Mouse (Mus musculus) fat pad, adult 2 months (tissue): ENCODE measurements at regions not wholly inside any gene's neighbourhood (a gene's known extent, or its start where the extent isn't known, plus 50 kb on each side); places are given as distances from the start of the nearest gene placed in this dataset.

Source experiments
- DNase-seq: peaks from one replicate; pipeline ENCODE4 v3.0.0-alpha.2; 2011; ENCODE audit warnings: low read depth, low spot score; ENCODE audit errors: extremely low read depth

DNA sequence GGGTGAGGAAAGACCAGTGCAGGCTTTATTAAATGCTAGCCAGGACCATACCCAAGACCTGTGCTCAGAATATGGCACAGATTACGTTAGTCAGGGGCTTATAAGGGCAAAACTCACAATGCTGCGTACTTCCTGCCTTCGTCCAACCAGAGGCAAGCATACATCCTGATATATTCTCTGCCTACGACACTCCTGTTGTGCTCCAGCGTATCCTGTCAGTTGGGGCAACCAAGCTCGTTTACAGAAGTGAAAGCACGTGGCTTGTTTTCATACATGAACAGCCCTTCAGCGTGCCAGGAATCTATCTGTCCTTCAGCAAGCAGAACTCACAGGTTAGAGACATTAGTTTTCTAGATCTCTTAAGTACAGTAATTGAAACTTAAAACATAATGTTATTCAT is 119.9 kb upstream of the Sulf2 start:
- no peak for DNase-seq

DNA sequence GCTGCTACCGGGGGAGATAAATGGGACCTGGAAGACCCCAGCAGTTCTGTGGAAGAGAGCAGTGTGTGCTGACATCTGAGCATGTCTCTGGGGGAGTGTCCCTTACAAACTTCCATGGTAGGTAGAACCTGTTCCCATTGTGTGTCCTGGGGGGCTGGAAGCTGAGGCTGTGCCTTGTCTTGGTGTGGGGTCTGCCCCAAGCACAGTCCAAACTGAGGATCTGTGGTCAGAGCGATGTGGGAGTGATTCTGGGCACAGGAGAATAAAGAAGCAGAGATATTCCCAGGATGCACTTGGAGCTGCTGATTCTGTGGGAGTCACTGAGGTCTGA is 118.5 kb upstream of the Sulf2 start:
- no peak for DNase-seq

DNA sequence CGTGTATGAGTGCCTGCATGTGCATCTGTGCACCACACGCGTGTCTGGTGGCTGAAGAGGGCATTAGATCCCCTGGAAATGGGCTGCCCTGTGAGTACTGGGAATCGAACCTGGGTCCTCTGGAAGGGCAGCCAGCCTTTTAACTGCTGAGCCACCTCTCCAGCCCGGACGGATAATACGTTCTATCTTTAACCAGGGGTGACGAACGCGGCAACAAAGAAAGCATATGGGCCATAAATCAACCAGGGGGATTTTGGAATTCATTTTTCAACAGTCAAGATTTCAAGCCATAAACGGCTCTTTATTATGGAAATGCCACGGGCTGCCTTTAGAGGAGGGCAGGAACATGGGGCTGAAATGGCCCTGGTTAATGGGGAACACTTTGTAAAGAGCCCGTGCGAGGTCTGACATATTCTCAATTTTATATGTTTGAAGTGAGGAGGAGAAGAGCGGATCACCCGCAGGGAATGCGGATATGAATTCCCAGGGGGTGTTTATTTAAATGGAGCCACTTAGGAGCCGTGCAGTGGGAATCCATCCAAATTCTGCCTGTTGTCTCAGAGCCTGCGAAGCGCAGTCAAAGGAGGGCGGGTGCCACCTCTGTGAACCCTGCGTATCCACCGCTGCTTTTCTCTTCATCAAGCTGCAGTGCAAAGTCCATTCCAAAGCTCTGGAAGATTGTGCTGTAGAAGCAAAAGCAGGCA is 118.0 kb upstream of the Sulf2 start:
- no peak for DNase-seq

DNA sequence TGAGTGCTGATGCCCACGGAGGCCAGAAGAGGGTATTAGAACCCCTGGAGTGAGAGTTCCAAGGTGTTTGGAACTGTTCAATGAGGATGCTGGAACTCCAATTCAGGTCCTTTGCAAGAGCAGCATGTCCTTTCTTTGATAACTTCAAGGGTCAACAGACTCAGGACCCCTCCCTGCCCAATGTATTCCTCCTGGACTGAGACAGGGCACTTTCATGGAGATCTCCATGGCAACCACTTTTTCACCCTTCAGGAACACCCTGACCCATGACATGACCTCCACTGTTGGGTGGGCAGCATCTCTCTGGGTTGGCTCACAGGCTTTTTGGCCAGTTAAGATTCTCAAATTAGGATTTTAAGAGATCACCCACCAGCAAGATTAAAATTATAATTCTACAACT is 117.4 kb upstream of the Sulf2 start:
- no peak for DNase-seq

DNA sequence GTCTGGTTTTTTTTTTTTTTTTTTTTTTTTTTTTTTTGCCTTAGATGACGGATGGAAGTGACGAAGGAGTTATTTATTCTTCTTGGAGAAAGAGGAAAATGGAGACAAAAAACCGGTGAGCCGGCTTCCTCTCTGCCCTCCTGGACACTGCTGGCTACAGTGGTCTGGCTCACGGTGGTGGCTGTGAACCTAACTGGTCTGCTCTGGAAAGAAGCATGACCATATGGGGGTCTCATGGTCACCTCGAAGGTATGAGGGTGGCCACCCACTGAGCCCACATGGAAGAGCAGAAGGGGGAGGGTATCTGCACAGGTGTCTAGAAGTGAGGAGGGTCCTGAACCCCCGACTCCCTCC is 116.7 kb upstream of the Sulf2 start:
- no peak for DNase-seq

DNA sequence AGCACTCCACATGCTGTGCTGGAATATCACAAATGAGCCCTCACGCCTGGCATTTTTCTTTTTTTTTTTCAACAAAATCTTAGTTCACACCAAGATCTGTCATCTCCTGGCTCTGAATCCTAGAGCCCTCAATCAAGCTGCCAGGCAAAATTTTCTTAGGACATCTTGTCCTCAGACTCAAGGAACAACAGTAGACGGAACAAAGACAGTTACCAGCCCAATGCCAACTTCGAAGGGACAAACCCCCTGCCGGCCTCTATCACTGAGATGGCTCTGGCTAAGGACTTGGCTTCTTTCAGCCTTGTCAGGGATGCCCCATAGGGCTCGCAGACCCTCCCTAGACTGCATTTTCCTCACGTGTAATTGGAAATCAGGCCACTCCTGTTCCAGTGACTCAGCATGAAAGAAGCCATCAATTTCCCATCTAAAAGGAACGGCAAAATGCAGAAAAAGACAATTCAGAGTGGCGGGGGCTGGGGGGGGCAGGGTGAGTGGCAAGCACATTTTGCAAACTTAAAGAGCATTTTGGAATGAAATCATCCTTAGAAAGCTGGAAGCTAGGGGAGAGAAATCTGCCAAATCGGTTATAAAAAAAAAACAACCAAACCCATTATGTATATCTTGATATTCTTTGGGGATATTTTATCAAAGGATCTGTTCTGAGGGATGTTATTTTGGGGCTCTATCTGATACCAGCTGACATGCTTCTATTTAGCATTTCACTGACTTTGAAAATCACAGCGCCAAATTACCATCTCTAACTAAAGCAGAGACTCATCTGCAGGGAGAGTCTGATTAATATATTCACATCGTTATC is 116.1 kb upstream of the Sulf2 start:
- DNase-seq = no peak

DNA sequence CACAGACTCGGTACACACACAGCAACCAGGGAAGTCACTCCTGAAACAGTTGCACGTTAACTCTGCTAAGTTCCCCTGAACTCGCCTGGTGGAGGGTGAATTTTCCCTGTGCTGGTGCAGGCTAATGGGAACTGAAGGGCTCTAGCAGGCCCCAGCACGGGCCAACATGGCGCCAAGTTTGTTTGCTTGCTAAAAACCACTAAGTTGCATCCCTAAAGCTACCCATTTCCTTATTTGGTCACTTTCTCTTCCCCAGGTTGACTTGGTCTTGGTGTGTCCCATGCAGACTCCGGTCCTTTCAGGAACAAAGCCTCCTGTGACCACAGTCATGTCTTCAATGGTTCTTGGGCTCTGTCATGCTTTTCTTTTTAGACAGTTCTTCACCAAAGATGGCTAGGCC is 114.5 kb upstream of the Sulf2 start:
- DNase-seq = no peak

DNA sequence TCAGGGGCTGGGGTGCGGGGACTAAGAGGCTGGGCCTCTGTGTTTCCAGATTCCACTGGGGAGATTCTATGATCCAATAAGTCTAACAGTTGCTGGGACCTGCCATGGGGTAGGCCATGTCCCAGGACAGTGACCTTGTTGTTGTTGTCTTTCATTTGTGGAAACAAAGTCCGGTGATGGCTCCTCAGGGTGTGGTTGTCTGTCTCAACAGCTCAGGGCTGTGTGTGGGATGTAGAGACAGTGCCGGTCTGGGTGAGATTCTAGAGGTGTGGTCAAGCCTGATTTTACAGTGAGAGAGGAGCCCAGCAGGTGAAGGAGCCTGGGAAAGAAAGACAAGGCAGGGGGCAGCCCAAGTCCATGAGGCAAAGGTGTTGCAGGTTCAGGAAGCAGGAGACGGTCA is 111.5 kb upstream of the Sulf2 start:
- DNase-seq = no peak

DNA sequence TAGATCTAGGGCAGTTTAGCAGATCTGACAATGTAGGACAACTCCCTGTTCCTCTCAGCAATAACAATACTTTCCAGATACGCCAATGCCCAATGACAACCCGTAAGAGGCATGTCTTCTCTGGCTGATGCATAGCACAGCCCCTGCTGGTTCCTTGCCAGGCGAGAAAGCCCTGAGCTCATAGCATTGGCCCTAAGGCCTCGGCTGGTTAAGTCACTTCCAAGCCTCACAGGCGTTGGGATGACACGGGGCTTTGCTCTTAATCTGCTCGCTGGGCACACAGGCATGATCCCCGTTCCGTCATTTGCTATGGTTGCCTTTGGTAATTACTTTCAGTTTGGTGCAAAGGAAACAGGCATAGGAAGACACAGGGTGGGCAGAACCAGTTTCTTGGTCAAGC is 111.0 kb upstream of the Sulf2 start:
- no peak for DNase-seq

DNA sequence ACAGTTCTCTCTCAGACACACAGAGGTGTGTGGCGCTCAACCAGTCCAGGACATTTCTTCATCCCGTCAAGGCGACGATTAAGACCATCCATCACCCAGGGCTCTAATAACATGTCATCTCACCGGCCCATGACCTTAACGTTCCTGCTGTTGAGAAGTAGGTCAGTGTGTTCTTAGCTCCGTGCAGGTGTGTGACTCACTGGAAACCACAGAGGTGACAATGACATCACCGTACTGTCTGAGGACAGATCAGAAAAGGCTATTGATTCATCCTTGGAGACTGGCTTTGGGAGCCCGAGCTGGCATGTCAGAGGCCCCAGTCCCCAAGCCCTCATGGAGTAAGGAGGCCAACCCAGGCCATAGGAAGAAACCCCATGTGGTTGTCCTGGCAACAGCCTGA is 109.3 kb upstream of the Sulf2 start:
- no peak for DNase-seq

DNA sequence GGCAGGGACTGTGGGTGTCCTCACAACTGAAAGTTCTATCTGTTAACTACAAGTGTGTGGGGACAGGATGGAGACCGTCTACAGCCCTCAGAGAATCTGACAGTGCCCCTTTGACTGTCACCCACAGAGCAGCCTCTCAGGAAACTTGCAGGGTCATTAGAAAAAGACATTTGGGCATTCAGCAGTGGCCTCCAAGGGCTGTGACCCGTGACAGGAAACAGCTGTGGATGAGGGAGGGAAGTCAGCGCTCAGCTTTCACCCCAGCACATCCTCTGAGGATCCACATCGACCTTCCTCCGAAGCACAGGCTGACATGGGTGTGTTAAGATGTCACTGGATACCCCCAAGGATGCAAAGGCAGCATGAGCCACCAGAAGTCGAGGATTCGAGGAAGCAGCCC is 106.3 kb upstream of the Sulf2 start:
- DNase-seq = no peak

DNA sequence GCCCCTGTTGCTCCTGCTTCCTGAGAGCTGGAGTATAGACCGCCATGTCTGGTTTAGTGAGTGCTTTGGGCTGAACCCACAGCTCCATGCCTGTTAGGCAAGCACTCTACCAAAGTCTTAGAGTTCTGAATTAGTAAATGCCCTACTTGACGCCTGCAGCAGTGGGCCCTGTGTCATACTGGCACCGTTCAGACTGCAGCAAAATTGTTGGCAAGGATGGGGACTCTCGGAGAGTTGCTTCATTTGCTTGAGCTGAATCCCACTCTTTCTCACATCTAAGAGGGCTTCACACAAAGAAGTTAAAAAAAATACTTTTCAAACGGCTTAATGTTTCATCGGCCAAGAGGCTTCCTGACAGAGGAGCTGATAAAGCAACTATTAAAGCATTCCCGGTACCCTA is 105.6 kb upstream of the Sulf2 start:
- DNase-seq = no peak

DNA sequence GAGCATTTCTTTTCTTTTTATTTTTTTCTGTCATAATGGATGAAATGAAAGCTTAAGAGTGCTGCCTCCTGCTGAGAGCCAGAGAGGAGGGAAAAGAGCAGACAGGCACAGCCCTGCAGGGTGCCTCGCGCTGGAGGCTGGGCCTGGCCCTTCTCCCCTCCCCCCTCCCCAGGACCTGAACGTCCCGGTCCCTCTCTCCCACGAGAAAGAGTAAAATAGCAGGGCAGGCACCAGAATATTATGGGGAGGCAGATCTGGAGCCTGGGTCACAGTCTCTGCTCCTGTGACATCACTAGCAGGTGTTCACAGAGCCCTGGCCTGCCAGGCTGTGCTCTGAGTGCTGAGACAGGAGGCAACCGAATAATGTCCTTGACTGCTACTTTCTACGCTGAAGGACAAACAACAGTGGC is 103.3 kb upstream of the Sulf2 start:
- no peak for DNase-seq

DNA sequence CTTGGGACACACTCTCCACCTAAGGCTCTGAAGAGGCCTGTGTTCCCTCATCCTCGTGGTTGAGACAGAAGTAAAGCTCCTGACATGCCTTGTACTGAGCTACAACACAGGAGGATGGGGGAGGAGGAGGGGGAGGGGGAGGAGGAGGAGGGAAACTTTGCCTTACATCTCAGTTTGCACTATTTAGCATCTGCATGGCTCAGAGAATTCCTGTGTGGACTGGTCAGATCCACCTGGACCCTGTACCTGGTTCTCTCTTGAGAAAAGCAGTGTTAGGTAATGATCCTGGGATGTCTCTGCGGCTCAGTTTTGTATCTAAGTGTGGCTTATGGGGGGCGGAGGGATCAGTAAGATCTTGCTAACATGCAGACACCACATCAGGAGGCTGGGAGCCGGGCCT is 102.2 kb upstream of the Sulf2 start:
- DNase-seq = no peak

DNA sequence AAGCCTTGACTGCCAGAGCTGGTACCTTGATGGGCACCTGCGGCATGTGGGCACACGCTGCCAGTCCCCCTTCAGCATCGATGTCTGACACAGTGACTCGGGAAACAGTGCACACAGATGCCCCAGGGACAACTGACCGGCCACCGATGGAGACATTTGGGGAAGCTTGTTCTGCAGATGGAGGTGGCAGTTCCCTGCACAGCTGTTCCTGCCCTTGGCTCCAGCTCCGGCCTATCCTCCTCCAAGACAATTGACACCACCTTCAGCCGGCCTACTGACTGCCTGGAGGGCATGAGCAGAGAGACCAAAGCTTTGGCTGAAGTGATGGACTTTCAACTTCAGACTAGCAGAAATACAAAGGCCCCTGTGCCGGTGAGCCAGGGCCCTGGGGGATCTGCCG is 100.7 kb upstream of the Sulf2 start:
- DNase-seq = no peak

DNA sequence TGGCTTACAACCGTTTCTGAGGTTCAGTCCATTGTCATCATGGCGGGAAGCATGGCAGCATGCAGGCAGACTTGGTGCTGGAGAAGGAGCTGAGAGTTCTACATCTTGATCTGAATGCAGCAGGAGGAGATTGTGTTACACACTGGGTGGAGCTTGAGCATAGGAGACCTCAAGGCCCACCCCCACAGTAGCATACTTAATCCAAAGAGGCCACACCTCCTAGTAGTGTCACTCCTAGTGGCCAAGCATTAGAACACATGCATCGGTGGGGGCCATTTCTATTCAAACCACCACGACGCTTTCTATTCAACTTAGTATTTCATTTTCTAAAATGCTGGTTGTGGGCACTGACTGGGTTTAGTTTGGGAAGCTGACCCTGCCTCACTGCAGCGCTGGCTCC is 99.1 kb upstream of the Sulf2 start:
- DNase-seq = no peak

DNA sequence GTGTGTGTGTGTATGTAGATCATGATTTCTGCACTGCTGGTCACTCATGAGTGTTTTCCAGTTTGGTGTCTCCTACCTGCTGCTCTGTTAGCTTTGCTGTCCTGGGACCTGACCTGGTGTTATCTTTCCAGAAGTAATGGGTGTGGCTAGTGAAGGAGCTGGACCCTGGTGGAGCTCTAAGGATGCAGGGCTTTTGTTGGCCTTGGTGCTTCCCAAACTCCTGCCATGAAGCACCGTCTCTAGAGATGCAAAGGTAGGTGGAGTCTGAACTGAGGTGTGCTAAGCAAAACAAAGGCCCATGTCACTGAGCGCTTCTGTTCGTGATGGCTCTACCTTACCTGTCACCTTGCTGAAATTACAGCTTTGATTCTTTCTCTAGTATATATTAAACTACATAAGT is 96.6 kb upstream of the Sulf2 start:
- DNase-seq = no peak

DNA sequence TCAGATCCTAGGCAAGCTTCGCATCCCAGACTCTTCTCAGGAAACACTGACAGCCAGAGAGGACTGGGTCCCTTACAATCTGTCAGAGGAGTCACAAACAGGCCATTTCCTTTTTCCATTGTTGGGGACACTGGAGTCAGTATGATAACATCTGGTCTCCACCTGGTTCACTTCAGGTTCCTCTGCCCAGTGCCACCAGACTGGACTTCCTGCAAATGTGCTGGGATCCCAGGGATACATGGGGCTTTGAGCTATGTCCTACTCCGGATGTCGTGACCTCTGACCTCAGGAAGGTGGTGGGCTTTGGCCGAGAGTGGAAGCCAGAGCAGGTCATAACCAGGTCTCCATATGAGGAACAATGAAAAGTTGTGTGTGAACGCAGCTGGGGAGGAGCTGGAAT is 96.0 kb upstream of the Sulf2 start:
- DNase-seq = no peak

DNA sequence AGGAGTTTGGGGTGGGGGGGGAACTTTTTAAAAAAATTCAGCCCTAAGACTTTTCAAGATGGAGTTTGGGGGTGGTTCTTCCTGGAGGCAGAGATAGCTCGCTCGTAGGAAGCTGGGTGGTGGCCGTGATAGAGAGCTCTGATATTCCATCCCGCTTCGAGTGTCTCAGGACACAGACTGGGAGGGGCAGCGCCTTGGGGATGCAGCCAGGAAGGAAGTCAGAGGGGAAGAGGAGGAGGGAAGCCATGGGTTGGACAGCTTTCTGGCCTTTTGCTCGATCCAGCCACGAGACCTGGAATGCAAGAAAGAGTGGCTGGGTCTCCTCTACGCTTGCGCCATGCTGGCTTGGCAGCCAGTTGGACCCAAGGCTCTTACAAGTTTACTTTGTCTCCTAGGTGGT is 95.1 kb upstream of the Sulf2 start:
- no peak for DNase-seq

DNA sequence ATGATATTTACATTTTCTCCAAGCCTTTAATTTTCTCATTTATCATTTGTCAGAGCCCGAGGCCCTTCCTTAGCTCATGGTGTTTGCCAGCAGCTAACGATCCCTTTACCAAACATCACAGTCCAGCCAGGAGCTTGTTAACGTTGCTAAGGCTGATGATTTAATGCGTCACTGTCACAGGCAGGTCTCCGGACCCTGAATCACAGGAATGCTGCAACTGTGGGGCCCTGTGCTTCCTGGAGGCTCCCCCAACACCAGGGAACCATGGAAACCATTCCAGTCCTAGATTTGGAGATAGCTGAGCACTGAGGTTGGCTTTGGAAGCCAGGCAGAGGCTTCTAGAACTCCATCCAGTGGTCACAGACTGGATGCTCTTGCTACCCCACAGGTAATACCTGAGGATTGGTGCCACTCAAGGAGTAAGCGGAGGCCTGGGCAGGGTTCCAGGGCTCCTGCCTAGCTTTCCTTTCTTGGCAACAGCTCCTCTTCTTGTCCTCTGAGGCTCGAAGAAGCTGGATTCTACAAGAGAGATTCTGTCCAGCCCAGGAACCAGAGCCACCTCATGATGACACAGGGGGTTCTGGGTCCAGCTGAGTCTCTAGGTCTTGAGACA is 94.0 kb upstream of the Sulf2 start:
- DNase-seq = no peak

DNA sequence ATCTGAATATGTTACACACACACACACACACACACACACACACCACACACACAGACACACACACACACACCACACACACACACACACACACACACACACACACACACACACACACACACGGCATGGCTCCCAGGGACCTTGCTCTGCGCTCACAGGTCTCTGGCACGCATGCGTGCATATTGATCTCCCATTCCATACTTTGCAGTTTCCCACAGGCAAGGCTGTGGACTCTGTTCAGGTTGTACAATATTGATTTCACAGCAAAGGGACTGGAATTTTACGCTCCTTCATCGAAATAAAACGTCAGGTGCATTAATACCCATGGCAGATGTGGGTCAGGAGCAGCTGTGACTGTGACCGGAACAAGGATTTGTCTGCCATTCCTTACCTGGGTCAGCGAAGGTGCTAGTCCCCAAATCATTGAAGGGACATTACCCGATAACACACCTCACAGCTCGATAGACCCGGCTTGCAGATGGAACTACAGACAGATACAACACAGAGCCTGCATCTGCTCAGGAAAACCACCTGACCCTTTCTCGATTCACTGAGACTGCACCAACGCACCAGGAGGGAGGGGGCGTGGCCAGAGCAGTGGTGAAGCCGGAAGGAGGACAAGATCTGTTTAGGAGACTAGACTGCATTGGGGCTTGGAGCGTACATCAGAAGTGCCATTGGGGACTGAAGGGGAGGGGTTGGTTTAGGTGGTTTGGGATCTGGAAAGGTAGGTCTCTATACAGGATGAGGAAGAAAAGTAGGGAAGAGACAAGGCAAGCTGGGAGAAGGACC is 91.1 kb upstream of the Sulf2 start:
- DNase-seq = no peak

DNA sequence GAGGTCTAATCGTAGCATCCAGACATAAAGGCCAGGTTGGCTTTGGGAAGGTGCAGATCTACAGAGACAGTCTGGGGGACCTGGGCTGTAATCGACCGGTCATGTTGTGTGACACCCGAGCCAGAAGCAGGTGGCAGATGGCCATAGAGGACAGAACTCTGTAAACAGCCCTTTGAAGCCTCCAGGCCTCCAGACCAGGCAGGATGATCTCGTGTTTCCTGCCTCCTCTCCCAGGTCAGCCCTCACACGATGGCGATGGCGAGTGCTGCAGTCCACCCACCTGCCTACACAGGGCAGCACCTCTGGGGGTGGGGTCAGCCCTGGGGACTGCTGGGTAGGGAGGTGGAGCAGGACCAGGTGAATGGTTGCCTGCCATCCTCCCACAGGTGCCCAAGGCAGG is 89.8 kb upstream of the Sulf2 start:
- DNase-seq = no peak
